Mouse (Mus musculus) left cerebral cortex, postnatal 4 days (tissue): Measurements from ENCODE around the gene Plekhg2. TPM values are rescaled to one million over a fixed set of nuclear protein-coding genes. Genes with fewer than 3 reads are reported as not detected.
A peak's percentile ranks its signal among the peaks of the same experiment; 100 is the strongest.
"Not testable (repeated sequence)": the region's sequence is repeated elsewhere in the genome, so short reads cannot be mapped to it uniquely, and the experiment has no call there.

ENCODE experiments used
- DNase-seq: peaks from one replicate; pipeline ENCODE4 v3.0.0-alpha.2; 2022
- intact Hi-C: fragments of 180-260 bp; cut with DNase I; formaldehyde crosslinking; loops from one replicate; pipeline ENCODE4 v1.15.1; 2025
- total RNA-seq, 2 experiments: library from RNA; stranded (reverse); gene quantifications; 2 replicates each; pipeline ENCODE4 v1.2.3; 2021

Gene Plekhg2
- 10 to 100 TPM; 25.0 to 33.3 TPM for total RNA-seq

DNA sequence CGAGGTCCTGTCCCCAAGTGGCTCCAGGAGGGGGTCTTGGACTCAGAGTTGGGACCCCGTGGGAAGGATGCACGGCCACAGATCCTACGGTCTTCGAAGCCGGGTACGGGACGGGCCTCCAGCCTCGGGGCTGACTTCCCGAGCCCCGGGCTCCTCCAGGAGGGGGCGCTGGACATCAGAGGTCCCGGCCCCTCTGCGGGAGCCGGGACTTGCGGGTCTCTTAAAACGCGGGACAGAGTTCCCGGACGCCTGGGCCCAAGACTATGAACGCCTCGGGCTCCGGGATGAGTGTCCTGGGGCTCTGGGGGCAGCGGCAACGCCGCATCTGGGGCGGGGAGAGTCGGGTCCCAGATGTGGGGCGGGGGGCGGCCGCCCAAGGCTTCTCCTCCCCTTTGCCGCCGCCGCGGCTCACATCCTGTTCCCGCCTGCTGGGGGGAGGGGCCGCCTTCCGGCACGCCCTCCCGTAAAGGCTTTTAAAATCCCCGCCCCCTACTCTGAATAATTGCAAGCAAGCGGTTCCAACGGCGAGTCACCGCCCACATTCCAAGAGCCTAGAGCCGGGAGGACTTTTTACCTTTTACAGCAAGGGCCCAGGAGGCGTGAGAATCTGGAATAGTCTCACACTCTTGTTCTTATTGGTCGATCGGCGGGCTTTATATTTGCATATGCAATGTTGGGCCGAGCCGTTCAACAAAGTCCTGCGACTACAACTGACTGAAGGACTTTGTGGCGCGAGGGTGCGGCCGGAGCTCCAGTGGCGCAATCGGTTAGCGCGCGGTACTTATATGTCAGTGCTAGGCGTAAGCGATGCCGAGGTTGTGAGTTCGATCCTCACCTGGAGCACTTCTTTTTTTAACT lies at the start of gene Plekhg2:
Gene Plekhg2, minus strand, starts transcription at position 349 of the 858 bp plus-strand sequence.
- peak; percentile 94 for DNase-seq
- intact Hi-C loops, result no loop called here

DNA sequence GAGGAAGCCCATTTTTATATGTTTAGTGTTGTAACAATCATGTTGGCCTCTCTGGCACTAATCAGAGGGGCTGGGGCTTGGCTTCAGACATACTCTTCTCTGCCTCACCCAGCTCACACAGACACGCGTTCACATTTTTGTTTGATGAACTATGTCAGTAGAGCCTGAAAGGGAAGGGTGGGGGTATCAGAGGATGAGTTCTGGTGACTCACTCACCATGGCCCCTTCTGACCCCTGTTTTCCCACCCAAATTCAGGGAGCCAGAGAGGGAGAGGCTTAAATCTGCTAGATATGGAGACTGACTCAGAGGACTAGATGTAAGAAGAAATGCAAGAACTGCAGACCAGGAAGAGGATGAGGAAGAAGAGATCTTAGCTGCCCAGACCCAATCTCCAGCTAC lies 47.0 kb upstream of the Plekhg2 start:
- no peak for DNase-seq
- intact Hi-C loops, result no loop called here

DNA sequence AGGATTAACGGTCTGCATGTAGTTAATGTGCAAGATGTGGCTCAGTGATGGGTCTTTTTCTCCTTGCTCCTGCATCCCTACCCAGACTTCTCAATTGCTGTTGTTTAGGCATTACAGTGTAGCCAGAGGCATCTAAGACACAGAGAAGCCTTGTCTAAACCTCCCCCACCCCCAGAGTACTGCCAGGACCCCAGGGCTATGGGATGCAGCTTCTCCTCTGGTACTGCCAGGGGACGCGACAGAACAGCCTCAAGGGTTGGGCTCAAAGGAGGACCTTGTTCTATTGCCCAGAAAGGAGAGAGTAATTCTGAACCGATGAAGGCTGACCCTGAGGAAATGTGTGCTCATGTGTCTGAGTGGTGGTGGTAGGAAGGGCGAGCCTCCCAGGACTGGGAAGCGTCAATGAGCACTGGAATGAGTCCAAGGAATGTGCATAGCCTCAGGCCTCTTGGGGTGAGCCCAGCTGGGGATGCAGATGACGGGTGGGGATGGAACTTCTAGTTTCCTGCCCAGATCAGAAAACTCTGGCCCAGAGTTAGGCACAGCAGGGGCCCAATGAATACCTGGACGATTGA lies 45.8 kb upstream of the Plekhg2 start:
- intact Hi-C loops, result no loop called here
- no peak for DNase-seq

DNA sequence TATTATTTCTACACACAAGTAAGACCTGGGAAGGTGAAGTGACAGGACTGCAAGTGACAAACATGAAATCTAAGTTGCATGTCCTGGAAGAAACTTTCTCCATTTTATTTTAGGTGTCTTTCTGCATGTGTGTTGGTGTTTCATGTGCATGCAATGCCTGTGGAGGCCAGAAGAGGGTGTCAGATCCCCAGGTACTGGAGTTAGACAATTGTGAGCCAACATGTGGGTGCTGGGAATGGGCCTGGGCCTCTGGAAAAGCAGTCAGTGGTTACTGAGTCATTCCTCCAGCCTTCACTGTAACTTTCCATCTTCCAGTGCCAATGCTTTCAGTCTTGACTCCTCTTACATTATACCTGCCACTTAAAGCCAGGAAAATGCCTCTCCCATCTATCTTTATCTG lies 45.0 kb upstream of the Plekhg2 start:
- DNase-seq, result no peak
- intact Hi-C loops, result no loop called here

DNA sequence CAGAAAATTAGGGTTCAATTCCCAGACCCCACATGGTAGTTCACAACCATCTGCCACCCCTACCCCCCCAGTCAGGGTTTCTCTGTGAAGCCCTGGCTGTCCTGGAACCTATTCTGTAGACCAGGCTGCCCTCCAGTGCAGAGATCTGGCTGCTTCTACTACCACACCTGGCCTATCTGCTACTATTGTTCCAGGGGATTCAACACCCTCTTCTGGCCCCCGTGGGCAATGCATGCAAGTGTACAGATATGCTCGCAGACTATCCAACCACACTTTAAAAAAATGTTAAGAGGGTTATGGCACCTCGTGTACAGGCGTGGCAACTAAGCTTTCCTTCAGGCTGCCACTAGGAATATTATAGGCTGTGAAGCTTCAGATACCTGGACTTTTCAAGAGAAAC lies 40.4 kb upstream of the Plekhg2 start:
- no peak for DNase-seq
- intact Hi-C loops, result no loop called here

DNA sequence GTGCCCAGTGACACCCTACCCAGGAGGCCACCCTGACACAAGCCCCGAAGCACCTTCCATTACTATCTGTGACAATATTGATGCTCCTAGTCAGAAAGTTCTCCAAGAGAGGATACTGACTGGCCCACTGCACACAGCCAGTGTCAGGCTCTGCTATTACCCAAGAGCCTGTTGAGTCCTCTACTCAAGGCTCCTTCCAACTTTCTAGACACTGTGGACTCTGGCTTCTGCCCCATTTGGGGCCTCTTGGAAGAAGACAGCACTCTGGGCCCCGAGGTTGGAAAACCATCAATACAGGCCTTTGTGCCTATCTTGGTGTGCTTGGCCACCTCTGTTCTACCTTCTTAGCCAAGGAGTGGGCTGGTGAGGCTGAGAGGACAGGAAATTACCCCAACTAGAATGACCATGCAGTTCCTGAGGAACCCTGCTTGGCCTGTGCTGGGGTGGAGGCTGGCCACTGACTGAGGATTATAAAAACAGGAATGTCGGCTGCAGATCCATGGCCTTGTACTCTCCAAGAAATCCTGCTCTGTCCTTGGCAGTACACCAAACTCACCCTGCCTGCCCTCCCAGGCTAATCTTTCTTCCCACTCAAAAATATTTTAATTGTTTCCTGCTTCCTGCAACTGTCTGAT lies 38.6 kb upstream of the Plekhg2 start:
- DNase-seq, result no peak
- intact Hi-C loops, result no loop called here

DNA sequence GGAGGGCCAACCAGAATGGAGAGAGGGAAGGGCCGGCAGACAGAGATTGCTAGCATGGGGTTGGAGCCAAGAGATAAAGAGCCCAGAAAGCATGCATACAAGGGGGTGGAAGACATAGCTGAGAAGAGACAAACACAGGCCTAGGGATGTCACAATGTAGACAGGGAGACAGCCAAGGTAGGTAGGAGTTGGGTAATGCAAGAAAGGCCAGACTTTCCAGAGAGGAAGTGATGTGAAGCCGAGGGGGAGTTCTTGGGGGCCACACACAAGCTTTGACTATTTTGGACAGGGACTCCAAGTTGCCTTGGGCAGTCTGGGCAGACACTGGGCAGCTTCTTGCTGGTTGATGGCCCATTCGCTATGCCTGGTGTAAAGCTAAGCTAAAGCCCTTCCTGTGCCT lies 29.5 kb upstream of the Plekhg2 start:
- intact Hi-C loops, result no loop called here
- no peak for DNase-seq

DNA sequence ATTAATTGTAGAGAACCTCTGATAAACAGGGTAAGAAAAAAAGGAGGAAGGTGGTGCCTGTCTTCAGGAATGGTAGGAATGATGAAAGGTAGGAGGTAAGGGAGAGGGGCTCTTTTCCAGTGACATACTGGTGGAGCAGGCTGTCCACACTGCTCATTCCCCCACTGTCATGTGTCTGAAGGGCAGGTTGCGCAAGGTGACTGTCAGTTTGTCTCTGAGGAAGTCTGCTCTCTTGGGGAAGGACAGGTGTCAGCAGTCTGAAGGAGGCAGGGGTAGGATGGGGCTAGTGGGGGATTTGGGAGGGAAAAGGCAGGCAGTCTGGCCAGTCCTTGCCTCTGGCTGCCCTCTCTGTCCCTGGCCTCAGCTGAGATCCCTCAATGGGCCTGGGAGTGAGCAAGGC lies 28.6 kb upstream of the Plekhg2 start:
- intact Hi-C loops, result no loop called here
- DNase-seq, result no peak

DNA sequence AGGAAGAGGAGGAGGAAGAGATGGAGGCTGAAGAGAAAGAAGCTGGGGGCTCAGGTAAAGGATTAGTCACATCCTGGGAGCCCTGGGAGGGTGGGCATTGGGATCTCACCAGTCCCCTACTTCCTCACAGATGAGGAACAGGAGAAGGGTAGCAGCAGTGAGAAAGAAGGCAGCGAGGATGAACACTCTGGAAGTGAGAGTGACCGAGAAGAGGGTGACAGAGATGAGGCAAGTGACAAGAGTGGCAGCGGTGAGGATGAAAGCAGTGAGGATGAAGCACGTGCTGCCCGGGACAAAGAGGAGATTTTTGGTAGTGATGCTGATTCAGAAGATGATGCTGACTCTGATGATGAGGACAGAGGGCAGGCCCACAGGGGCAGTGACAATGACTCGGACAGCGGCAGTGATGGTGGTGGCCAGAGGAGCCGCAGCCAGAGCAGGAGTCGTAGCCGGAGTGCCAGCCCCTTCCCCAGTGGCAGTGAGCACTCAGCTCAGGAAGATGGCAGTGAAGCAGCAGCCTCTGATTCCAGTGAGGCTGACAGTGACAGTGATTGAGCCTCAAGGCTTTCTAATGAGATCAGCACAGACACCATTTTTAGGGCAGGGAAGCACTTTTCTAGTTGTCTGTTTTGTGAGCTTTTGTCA lies 26.4 kb upstream of the Plekhg2 start:
- intact Hi-C loops, result no loop called here

DNA sequence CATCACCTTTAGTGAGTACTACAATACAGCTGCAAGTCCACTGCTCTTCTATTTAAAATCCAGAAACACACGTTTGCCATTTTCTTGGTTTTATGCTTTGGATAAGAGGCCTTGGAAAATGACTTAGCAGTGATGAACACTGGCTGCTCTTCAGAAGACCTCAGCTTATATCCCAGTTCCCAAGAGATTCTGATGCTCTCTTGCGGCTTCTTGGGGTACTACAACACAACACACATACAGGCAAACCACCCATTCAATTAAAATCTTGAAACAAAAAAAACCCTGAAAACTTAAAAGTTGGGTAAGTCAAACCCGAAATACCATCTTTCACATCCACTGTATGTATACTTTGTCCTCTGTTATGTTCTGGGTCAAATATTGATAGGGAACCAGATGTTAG lies 25.6 kb upstream of the Plekhg2 start:
- no peak for DNase-seq

More for the DNA sequence above, 26.4 kb upstream of the Plekhg2 start:
- DNase-seq, result no peak

DNA sequence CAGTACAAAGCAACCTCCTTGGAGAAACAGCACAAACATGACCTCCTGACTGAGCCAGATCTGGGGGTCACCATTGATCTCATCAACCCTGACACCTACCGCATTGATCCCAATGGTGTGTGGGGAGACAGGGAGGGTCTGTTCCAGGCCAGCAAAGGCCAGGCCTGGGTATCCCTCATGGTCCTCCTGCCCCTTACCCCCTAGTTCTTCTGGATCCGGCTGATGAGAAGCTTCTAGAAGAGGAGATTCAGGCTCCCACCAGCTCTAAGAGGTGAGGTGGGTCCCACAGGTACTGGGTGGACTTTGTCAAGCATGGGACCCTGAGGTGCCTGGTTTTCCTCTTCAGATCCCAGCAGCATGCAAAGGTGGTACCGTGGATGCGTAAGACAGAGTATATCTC lies 23.0 kb upstream of the Plekhg2 start:
- intact Hi-C loops, result no loop called here
- no peak for DNase-seq

More for the DNA sequence above, 25.6 kb upstream of the Plekhg2 start:
- intact Hi-C loops, result no loop called here

DNA sequence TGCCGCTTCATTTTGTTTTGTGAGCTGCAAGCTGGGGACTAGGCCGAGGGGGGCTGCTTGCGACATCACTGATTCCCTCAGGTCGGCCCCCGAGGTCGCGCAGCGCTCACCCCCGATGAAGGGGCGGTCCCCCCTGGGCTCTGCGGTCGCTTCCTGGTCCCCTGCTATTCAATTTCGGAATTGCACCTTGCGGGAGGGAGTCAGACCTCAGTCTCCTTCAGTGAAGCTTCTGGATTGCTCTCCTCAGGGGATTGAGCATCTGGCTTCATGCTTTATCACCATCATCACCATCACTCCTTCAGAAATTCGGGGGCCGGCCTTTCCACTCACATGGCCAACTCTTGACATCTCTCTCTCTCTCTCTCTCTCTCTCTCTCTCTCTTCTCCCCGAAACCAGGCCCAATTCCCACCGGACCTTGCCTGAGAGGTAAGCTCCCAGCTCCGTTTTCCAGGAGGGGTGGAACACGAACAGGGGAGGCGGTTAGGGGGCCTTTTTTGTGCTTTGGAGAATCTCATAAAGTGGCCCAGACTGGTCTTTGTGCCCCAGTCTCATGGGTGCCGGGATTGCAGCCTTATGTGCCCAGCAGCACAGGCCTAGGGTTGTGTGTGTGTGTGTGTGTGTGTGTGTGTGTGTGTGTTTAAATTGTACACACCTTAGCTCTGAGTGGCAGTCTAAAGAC lies 21.0 kb upstream of the Plekhg2 start:
- DNase-seq, result no peak
- intact Hi-C loops, result no loop called here

DNA sequence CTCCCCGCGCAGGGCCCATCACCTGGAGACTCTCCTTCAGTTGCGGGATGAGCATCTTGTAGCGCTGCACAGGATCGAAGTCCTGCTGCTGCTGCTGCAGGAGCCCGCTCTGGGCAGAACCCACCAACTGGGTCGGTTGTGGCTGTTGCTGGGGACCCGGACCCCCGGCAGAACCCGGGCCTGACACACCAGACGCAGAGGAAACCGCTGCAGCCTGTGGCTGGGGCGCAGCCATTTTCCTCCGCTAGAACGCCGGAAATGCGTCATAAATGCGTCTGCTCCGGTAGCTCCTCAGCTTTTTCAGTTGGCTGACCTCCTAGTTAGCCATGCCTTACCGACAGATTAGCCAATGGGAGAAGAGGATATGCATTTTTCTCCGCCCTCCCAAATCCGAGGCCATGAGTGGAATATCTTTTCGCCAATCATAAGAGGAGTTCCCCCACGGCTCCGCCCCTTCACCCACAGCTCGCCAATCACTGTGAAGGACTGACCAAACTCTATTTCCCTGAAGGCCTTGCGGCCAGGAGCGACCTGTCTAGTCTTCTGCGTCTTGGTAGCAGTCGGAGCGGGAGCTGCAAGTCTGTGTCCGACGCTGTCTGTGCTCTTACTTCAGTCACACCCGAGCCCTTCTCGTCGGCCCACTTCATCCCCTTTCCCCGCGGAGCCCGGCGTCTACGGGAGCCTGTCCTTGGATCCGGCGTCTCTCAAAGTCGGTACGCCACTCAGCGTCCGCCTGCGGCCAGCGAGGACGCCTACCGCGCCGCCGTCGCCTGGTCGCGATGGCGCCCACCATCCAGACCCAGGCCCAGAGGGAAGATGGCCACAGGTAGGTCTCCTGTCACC lies 20.3 kb upstream of the Plekhg2 start, which contains the start of the genes Med29 and Paf1:
Gene Med29, minus strand, starts transcription at position 280 of the 843 bp plus-strand sequence.
Gene Paf1, plus strand, starts transcription at position 523 of the 843 bp plus-strand sequence.
- intact Hi-C loops, result no loop called here

DNA sequence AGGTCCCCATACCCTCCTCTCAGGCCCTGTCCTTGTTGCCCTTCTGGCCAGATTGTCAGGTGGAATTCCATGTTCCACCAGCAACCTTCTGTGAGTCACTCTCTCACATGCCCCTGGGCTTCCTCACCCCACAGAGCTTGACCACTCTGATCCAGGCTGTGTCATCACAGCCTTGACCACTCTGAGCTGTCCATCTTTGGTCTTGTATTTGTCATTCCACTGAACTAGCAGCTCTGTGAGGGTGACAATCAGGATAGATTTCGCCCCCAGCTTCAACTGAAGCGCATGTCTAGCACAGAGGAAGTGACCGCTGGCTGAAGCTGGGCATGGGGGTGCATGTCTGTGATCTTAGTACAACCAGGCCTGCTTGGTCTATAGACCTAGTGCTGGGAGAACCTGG lies 17.9 kb upstream of the Plekhg2 start:
- DNase-seq, result no peak
- intact Hi-C loops, result no loop called here

More for the DNA sequence above, 20.3 kb upstream of the Plekhg2 start, which contains the start of the genes Med29 and Paf1:
- DNase-seq, result peak; percentile 97

DNA sequence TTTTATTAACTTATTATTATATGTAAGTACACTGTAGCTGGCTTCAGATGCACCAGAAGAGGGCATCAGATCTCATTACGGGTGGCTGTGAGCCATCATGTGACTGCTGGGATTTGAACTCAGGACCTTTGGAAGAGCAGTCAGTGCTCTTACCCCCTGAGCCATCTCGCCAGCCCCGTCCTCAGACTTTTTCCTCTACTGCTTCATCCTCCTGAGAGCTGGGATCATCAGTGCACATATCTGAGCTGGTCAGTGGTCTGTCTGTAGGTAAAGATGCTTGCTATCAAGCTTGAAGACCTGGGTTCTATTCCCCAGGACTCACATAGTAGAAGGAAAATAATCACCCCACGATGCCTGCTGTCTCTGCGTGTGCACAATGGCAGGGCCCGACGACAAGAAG lies 15.0 kb upstream of the Plekhg2 start:
- intact Hi-C loops, DNase-seq: not testable (repeated sequence)

DNA sequence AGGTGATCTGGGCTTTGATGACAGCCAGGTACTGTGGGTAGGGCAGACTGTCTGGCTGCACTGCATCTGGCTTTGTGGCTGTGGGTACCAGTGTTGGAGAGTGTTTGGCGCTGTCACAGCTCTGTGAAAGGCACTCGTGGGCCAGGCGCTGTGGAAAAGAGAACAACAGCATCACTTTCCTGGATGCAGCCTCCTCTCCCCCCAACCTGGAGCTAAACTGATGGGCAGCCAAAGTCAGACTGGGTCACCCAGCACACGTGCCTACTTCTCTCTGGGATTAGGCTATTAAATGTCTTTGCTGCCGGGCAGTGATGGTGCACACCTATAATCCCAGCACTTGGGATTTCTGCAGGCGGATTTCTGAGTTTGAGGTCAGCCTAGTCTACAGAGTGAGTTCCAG lies 14.5 kb upstream of the Plekhg2 start:
- intact Hi-C loops, DNase-seq: not testable (repeated sequence)

DNA sequence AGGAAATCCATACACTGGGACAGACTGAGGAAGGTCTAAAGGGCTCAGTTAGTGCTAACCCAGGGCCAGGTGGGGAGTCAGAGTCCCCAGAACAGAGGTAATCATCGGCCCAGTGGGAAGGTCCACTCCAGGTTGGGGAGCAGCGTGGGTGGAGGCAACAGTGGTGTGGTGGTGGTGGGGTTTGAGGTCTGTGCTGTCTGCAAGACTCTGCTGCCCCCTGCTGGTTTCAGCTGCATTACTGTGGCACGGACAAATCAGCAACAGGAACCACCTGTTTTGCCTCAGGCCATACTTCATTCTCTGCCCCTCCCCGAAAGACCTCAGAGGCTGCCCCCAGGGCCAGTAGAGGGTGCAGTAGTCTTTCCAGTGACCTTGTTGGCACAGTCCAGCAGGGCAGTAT lies 14.1 kb upstream of the Plekhg2 start:
- intact Hi-C loops, result no loop called here
- peak; percentile 84 for DNase-seq

DNA sequence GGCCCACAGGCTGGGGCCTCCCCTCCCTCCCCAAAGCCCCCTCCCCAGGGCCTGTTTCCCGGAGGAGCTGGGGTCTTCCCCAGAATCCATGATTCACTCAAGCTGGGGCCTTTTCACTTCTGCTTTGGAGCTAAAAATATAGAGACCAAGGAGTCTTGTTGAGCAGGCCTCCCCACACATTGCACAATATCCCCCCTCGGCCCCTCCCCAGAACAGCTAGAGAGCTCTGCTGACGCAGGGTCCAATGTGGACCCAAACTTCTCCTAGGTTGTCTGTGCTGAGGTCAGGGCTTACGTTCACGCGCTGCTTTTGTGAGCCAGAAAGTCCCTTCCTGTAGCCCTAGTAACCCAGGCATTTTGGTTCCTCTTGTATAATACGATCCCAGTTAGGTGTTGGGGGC lies 13.6 kb upstream of the Plekhg2 start:
- intact Hi-C loops, result no loop called here
- no peak for DNase-seq

DNA sequence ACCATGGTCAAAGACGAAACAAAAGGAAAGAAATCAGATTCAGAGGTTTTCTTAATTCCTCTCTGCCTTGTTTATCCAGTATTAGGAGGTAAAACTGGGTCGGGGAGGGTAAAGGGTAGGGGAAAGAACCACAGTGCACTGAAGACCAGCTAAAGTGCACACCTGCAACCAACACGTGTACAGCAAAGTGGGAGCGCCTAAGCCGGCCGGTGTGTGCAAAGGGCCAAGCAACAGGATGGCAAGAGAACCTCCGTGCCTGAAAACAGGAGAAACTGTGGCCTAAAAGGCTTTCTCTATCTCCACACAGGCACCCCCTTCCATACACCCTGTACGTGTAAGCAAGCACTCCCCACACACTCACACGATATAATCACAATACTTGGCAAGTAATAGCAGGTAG lies 12.8 kb upstream of the Plekhg2 start:
- intact Hi-C loops, result no loop called here
- DNase-seq, result no peak

DNA sequence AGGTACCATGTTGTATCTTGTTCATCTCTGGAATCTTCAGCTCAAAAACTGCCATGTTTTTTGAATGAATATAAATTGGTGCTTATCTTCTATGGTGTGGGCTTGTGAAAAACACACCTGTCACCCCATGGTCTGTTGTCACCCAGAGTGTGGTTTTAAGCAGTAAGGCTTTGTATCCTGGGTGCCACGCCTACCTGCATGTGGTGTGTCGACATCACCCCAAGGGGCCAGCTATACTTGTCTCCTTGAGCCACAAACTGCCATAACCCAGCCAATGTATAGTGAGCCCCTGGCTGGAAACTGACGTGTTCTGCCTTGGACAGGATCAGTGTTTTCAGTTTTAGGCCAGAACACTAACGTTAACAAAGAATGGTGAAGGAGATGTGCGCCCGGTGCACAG lies 11.8 kb upstream of the Plekhg2 start:
- no peak for DNase-seq
- intact Hi-C loops, result no loop called here
